Mouse (Mus musculus): ENCODE data around the gene Gm17521. TPM values are rescaled to one million over a fixed set of nuclear protein-coding genes. Genes with fewer than 3 reads are reported as not detected.

Gm17521 gene
- under 1 TPM in 1 of 2 experiments, not detected in 1; 0.71 TPM for polyA plus RNA-seq (2017; shearing (Covaris generic))

GRCm38 (mm10) chrX:123029569-123029968 lies at the start of gene Gm17521:
Gm17521 (minus strand) TSS chrX:123029669.

Other genes starting within 250 kb of the Gm17521 start
- 1 to 10 TPM in 1 of 2 experiments, under 1 TPM in 1; 0.66 to 2.1 TPM for gene Cldn34c1, start 73.8 kb upstream of the Gm17521 start, polyA plus RNA-seq (2017; shearing (Covaris generic))
- gene Srsx, start 192.8 kb upstream of the Gm17521 start, polyA plus RNA-seq (2017; shearing (Covaris generic)): not detected
- not detected for gene Gm17577, start 217.2 kb upstream of the Gm17521 start, polyA plus RNA-seq (2017; shearing (Covaris generic))

All from inflammation-experienced regulatory T-cells (primary cell).